Mouse (Mus musculus): ENCODE results near the gene Acvr1c. TPM values are rescaled to one million over a fixed set of nuclear protein-coding genes. Genes with fewer than 3 reads are reported as not detected.

The Acvr1c gene
- polyA plus RNA-seq, 1 experiment: not detected

DNA sequence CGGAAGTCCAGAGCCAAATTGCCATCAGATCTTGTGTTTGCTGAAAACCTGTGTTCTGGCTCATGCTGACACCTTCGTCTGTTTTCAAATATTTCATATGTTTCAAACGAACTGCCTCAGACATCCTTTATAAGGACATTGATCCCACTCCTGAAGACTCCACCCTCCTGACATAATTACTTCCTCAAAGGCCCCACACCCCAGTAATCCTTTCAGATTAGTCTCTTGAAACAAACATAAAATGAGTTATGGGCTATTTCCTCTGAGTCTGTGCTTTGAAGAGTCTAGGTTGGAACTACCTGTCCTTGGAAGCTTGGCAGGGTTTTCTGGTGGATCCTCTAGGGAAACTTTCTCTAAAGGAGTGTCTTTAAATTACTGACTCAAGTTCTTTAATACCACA lies 53.2 kb downstream of the Acvr1c start:
- no peak overlapping the region for H3ac ChIP-seq (ENCODE audit: control insufficient read depth, insufficient read length)

DNA sequence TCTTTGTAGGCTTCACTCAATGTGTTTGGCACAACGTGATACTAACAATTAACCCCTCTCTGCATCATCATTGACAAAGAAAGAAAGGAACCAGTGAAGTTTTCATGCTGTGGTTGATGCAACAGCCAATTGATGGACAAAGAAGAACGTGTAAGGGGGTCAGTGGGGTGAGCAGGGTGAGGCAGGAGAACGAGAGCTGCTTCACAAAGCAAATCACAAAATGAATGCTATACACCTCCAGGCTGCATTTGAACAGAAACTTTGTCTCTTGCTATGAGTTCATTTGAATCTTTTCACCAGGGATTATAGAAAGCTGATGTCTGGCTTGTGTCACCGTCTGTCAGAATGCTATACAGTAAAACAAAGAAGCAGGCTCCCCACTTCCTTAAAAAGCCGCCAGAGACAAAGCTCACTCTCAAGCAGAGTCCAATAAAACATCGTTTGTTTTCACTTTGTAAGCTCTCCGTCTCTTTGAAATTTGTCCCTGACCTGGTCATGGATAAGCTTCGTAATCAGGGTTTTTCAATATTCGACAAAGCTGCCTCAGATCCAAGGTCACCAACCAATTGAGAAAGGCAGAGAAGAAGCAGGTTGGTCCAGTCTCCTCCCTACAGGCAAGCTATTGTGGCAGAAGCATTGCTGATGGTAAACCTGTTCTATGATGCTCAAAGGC lies 67.8 kb downstream of the Acvr1c start:
- H3K27me3 ChIP-seq (ENCODE audit: control insufficient read depth, insufficient read depth, insufficient read length): no peaks in the 10 kb centered on the region
- no peak overlapping the region for H3K4me3 ChIP-seq
- no peak overlapping the region for H3K4me2 ChIP-seq (ENCODE audit: low read depth)
- TF ChIP-seq MAX (IDR thresholded peaks at IDR 0.05; ENCODE audit: low read depth) (no peak), MYOD1 (IDR thresholded peaks at IDR 0.05; ENCODE audit: control insufficient read depth in 1 of 3, insufficient read length in 2 of 3, low read depth in 2 of 3) (no peak), SRF (IDR thresholded peaks at IDR 0.05; ENCODE audit: control insufficient read depth, insufficient read length, low read depth) (no peak), MYOG (IDR thresholded peaks at IDR 0.05; ENCODE audit: control insufficient read depth in 1 of 3, insufficient read depth in 1 of 3, insufficient read length in 2 of 3, low read depth in 2 of 3) (no peak), USF1 (IDR thresholded peaks at IDR 0.05; ENCODE audit: low read depth) (no peak), CEBPB (IDR thresholded peaks at IDR 0.05; ENCODE audit: insufficient read depth, poor library complexity, severe bottlenecking) (no peak), REST (IDR thresholded peaks at IDR 0.05; ENCODE audit: insufficient read depth, insufficient read length) (no peak), POLR2AphosphoS2 (IDR thresholded peaks at IDR 0.05; ENCODE audit: insufficient read length, low read depth) (no peak), POLR2A (IDR thresholded peaks at IDR 0.05; ENCODE audit: insufficient read length, low read depth) (no peak), TCF12 (IDR thresholded peaks at IDR 0.05; ENCODE audit: insufficient read depth, poor library complexity, severe bottlenecking) (no peak), E2F4 (IDR thresholded peaks at IDR 0.05; ENCODE audit: insufficient read depth) (no peak), TCF3 (IDR thresholded peaks at IDR 0.05; ENCODE audit: insufficient read length, low read depth) (no peak)
- H3K36me3 ChIP-seq (ENCODE audit: control insufficient read depth, insufficient read depth): no peaks in the 10 kb centered on the region
- H3ac ChIP-seq (ENCODE audit: control insufficient read depth, insufficient read length): no peak overlapping the region
- no peaks in the 10 kb centered on the region for H3K79me2 ChIP-seq (ENCODE audit: control insufficient read depth, insufficient read depth)

More for the DNA sequence above, 53.2 kb downstream of the Acvr1c start:
- Histone ChIP-seq H3K27me3 (ENCODE audit: control insufficient read depth, insufficient read depth, insufficient read length) (no peaks in the 10 kb centered on the region), H3K79me2 (ENCODE audit: control insufficient read depth, insufficient read depth) (no peaks in the 10 kb centered on the region), H3K4me2 (ENCODE audit: low read depth) (no peak overlapping the region), H3K4me3 (no peak overlapping the region), H3K36me3 (ENCODE audit: control insufficient read depth, insufficient read depth) (no peaks in the 10 kb centered on the region)
- TF ChIP-seq TCF3 (IDR thresholded peaks at IDR 0.05; ENCODE audit: insufficient read length, low read depth) (no peak), TCF12 (IDR thresholded peaks at IDR 0.05; ENCODE audit: insufficient read depth, poor library complexity, severe bottlenecking) (no peak), CEBPB (IDR thresholded peaks at IDR 0.05; ENCODE audit: insufficient read depth, poor library complexity, severe bottlenecking) (no peak), SRF (IDR thresholded peaks at IDR 0.05; ENCODE audit: control insufficient read depth, insufficient read length, low read depth) (no peak), REST (IDR thresholded peaks at IDR 0.05; ENCODE audit: insufficient read depth, insufficient read length) (no peak), POLR2A (IDR thresholded peaks at IDR 0.05; ENCODE audit: insufficient read length, low read depth) (no peak), POLR2AphosphoS2 (IDR thresholded peaks at IDR 0.05; ENCODE audit: insufficient read length, low read depth) (no peak), E2F4 (IDR thresholded peaks at IDR 0.05; ENCODE audit: insufficient read depth) (no peak), MYOD1 (IDR thresholded peaks at IDR 0.05; ENCODE audit: control insufficient read depth in 1 of 3, insufficient read length in 2 of 3, low read depth in 2 of 3) (no peak), MYOG (IDR thresholded peaks at IDR 0.05; ENCODE audit: control insufficient read depth in 1 of 3, insufficient read depth in 1 of 3, insufficient read length in 2 of 3, low read depth in 2 of 3) (no peak), USF1 (IDR thresholded peaks at IDR 0.05; ENCODE audit: low read depth) (no peak), MAX (IDR thresholded peaks at IDR 0.05; ENCODE audit: low read depth) (no peak)

DNA sequence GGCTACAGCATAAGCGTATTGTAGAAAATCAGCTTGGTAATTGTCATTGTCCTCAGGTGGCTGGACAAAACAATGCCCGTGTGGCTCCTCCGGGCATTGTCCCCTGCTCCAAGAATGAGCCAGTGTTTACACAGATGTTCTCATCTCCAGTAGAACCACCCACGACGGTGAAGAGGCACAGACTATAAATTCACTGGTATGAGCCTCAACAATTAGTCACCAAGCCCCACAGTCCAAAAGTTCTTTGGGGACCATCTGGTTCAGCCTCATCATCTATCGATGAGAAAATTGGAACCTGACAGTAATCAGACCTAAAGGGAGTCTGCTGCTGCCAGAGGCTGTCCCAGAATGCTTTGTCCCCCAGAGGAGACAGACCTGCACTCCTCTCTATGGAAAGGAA lies 68.4 kb downstream of the Acvr1c start:
- Histone ChIP-seq H3ac (ENCODE audit: control insufficient read depth, insufficient read length) (no peak overlapping the region), H3K79me2 (ENCODE audit: control insufficient read depth, insufficient read depth) (no peaks in the 10 kb centered on the region), H3K27me3 (ENCODE audit: control insufficient read depth, insufficient read depth, insufficient read length) (no peaks in the 10 kb centered on the region), H3K36me3 (ENCODE audit: control insufficient read depth, insufficient read depth) (no peaks in the 10 kb centered on the region), H3K4me3 (no peak overlapping the region), H3K4me2 (ENCODE audit: low read depth) (no peak overlapping the region)
- TF ChIP-seq CEBPB (IDR thresholded peaks at IDR 0.05; ENCODE audit: insufficient read depth, poor library complexity, severe bottlenecking) (no peak), MYOD1 (IDR thresholded peaks at IDR 0.05; ENCODE audit: control insufficient read depth in 1 of 3, insufficient read length in 2 of 3, low read depth in 2 of 3) (no peak), REST (IDR thresholded peaks at IDR 0.05; ENCODE audit: insufficient read depth, insufficient read length) (no peak), USF1 (IDR thresholded peaks at IDR 0.05; ENCODE audit: low read depth) (no peak), POLR2A (IDR thresholded peaks at IDR 0.05; ENCODE audit: insufficient read length, low read depth) (no peak), POLR2AphosphoS2 (IDR thresholded peaks at IDR 0.05; ENCODE audit: insufficient read length, low read depth) (no peak), MYOG (IDR thresholded peaks at IDR 0.05; ENCODE audit: control insufficient read depth in 1 of 3, insufficient read depth in 1 of 3, insufficient read length in 2 of 3, low read depth in 2 of 3) (no peak), E2F4 (IDR thresholded peaks at IDR 0.05; ENCODE audit: insufficient read depth) (no peak), TCF3 (IDR thresholded peaks at IDR 0.05; ENCODE audit: insufficient read length, low read depth) (no peak), TCF12 (IDR thresholded peaks at IDR 0.05; ENCODE audit: insufficient read depth, poor library complexity, severe bottlenecking) (no peak), SRF (IDR thresholded peaks at IDR 0.05; ENCODE audit: control insufficient read depth, insufficient read length, low read depth) (no peak), MAX (IDR thresholded peaks at IDR 0.05; ENCODE audit: low read depth) (no peak)

DNA sequence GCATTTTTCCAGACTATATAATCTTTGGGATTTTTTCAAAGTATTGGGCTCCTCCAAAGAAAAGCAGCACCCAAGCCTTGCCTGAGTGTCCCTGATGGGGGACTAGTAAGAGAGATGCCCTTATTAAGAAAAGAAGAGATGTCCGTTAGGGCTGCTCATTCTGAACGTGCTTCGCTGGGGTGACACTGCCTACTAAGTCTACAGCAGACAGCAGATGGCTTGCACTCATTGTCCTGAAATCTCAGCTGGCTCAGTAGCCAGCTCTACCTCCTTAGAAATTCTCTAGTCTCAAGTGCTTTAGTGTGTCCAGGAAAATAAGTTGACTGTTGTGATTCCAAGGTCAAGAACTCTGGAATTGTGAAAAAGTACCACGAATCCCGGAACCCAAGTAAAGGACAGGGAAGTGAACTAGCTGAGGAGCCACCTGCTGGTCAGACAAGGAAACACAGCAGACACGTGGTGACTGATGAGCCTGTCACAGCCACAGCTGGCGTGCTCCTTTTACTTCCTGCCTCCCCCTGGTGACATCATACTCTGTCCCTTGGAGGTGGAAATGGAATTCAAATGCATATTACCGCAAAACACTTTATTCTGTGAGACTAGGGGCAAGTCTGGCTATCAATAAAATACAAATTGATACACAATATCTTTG lies 75.3 kb downstream of the Acvr1c start:
- no peak overlapping the region for H3K4me2 ChIP-seq (ENCODE audit: low read depth)
- no peaks in the 10 kb centered on the region for H3K27me3 ChIP-seq (ENCODE audit: control insufficient read depth, insufficient read depth, insufficient read length)
- TF ChIP-seq MYOD1 (IDR thresholded peaks at IDR 0.05; ENCODE audit: control insufficient read depth in 1 of 3, insufficient read length in 2 of 3, low read depth in 2 of 3): peak in 1 of 3 experiments; percentile 16
- TF ChIP-seq POLR2AphosphoS2 (IDR thresholded peaks at IDR 0.05; ENCODE audit: insufficient read length, low read depth): no peak
- H3ac ChIP-seq (ENCODE audit: control insufficient read depth, insufficient read length): no peak overlapping the region
- no peak overlapping the region for H3K4me3 ChIP-seq
- no peaks in the 10 kb centered on the region for H3K36me3 ChIP-seq (ENCODE audit: control insufficient read depth, insufficient read depth)
- no peaks in the 10 kb centered on the region for H3K79me2 ChIP-seq (ENCODE audit: control insufficient read depth, insufficient read depth)

All from myocyte (in vitro differentiated cells).